Comparison of ENCODE assay signal across 8 mouse cellular contexts in genomic region chr4:106955729-106956712, GRCm38 (mm10). TPM values are rescaled to one million over a fixed set of nuclear protein-coding genes. Genes with fewer than 3 reads are reported as not detected.
A peak's percentile ranks its signal among the peaks of the same experiment; 100 is the strongest.
DNase-seq lines count a peak whose midpoint lies in the region; ATAC-seq and TF ChIP-seq lines count a peak whose summit lies in the region.

No protein-coding gene starts in this region.

- peaks cover 91% of the 10 kb centered on the region for H3K4me1 ChIP-seq in E14TG2a.4 (replicated peaks; ENCODE audit: low read depth, low read length)
- H3K4me1 ChIP-seq in forebrain, embryonic 11.5 days (replicated peaks; ENCODE audit: control insufficient read depth, insufficient read depth, low read length): peaks cover 40% of the 10 kb centered on the region
- peaks cover 17% of the 10 kb centered on the region for H3K4me1 ChIP-seq in hindbrain, embryonic 11.5 days (replicated peaks; ENCODE audit: control insufficient read depth, insufficient read depth, low read length)
- H3K4me1 ChIP-seq in midbrain, embryonic 14.5 days (ENCODE audit: control insufficient read depth, insufficient read depth, low read length): peaks cover 76% of the 10 kb centered on the region

- H3K9ac ChIP-seq in forebrain, embryonic 11.5 days (ENCODE audit: low read length): 0 out of 2 replicates have a peak overlapping the region, but pooled peaks have one; percentile 3
- no peak overlapping the region for H3K9ac ChIP-seq in hindbrain, embryonic 11.5 days (ENCODE audit: low read depth, low read length)
- H3K9ac ChIP-seq in midbrain, embryonic 14.5 days (replicated peaks; ENCODE audit: low read length): 0 out of 2 replicates have a peak overlapping the region, but pooled peaks have one; percentile 16

- H3K27ac ChIP-seq in forebrain, embryonic 11.5 days (ENCODE audit: low read depth, low read length): peak overlapping the region; percentile 46
- peak overlapping the region; percentile 31; the same call in 1 of the 2 replicates for H3K27ac ChIP-seq in hindbrain, embryonic 11.5 days (ENCODE audit: low read depth, low read length)
- H3K27ac ChIP-seq in midbrain, embryonic 14.5 days (replicated peaks; ENCODE audit: low read depth, low read length): peak overlapping the region; percentile 72

- H3K27me3 ChIP-seq in E14TG2a.4 (ENCODE audit: insufficient read depth, low read length): no peaks in the 10 kb centered on the region
- H3K27me3 ChIP-seq in forebrain, embryonic 11.5 days (ENCODE audit: control insufficient read depth, insufficient read depth, low read length): no peaks in the 10 kb centered on the region
- no peaks in the 10 kb centered on the region for H3K27me3 ChIP-seq in hindbrain, embryonic 11.5 days (ENCODE audit: control insufficient read depth, insufficient read depth, low read length)
- H3K27me3 ChIP-seq in midbrain, embryonic 14.5 days (ENCODE audit: control insufficient read depth, insufficient read depth, low read length): no peaks in the 10 kb centered on the region

- TF ChIP-seq CTCF in E14TG2a.4 (conservative IDR thresholded peaks at IDR 0.05; ENCODE audit: low read length): no peak

- 47% methylated on average over 19 of the region's 19 CpGs for WGBS in forebrain, embryonic 11.5 days
- 51% methylated on average over 19 of the region's 19 CpGs for WGBS in hindbrain, embryonic 11.5 days
- WGBS in midbrain, embryonic 14.5 days: 29% methylated on average over 19 of the region's 19 CpGs

- 0 out of 2 replicates have a peak, but pooled peaks have one; percentile 16 for ATAC-seq in forebrain, embryonic 11.5 days (replicated peaks; ENCODE audit: low FRiP score)
- ATAC-seq in hindbrain, embryonic 11.5 days (ENCODE audit: low FRiP score): peak; percentile 52; the same call in 1 of the 2 replicates
- peak; percentile 62 for ATAC-seq in midbrain, embryonic 14.5 days (ENCODE audit: low FRiP score, low TSS enrichment)

- no peaks in the 10 kb centered on the region for H3K9me3 ChIP-seq in E14TG2a.4 (ENCODE audit: low read length)
- H3K9me3 ChIP-seq in forebrain, embryonic 11.5 days (ENCODE audit: control insufficient read depth, low read length): no peaks in the 10 kb centered on the region
- H3K9me3 ChIP-seq in hindbrain, embryonic 11.5 days (ENCODE audit: control insufficient read depth, low read length): no peaks in the 10 kb centered on the region
- H3K9me3 ChIP-seq in midbrain, embryonic 14.5 days (ENCODE audit: control insufficient read depth, low read length): no peaks in the 10 kb centered on the region

- peak overlapping the region; percentile 46 for H3K4me3 ChIP-seq in E14TG2a.4 (replicated peaks; ENCODE audit: low read length)
- H3K4me3 ChIP-seq in forebrain, embryonic 11.5 days (ENCODE audit: low read depth, low read length): no peak overlapping the region
- H3K4me3 ChIP-seq in hindbrain, embryonic 11.5 days (ENCODE audit: low read depth, low read length): no peak overlapping the region
- no peak overlapping the region for H3K4me3 ChIP-seq in midbrain, embryonic 14.5 days (replicated peaks; ENCODE audit: low read depth, low read length)

- intact Hi-C loops in left cerebral cortex, postnatal 4 days (cut with DNase I): no loop called here

- peak; percentile 72 for DNase-seq in Muller cell, postnatal 12 days (ENCODE audit: inconsistent ontology term)
- no peak for DNase-seq in forebrain, embryonic 11.5 days (ENCODE audit: low spot score)
- DNase-seq in hindbrain, embryonic 11.5 days (ENCODE audit: low spot score): peak; percentile 47
- DNase-seq in left cerebral cortex, postnatal 4 days: peak; percentile 89
- peak; percentile 75 for DNase-seq in midbrain, embryonic 14.5 days
- DNase-seq in spleen, postnatal 14 days (ENCODE audit: low spot score in 2 of 2): no peak
- no peak for DNase-seq in urinary bladder, postnatal 25 days (ENCODE audit: low spot score)

- H3K4me2 ChIP-seq in forebrain, embryonic 11.5 days (ENCODE audit: low read depth, low read length, severe bottlenecking): no peak overlapping the region
- no peak overlapping the region for H3K4me2 ChIP-seq in hindbrain, embryonic 11.5 days (replicated peaks; ENCODE audit: low read depth, low read length)
- H3K4me2 ChIP-seq in midbrain, embryonic 14.5 days (ENCODE audit: low read length): peak overlapping the region; percentile 41

- H3K36me3 ChIP-seq in E14TG2a.4 (ENCODE audit: insufficient read depth, low read length): 0 out of 2 replicates have a peak, but pooled peaks cover 13% of the 10 kb centered on the region
- no peaks in the 10 kb centered on the region; the same call in 1 of the 2 replicates for H3K36me3 ChIP-seq in forebrain, embryonic 11.5 days (ENCODE audit: control insufficient read depth, insufficient read depth, low read length)
- H3K36me3 ChIP-seq in hindbrain, embryonic 11.5 days (ENCODE audit: control insufficient read depth, insufficient read depth, low read length): no peaks in the 10 kb centered on the region
- no peaks in the 10 kb centered on the region for H3K36me3 ChIP-seq in midbrain, embryonic 14.5 days (ENCODE audit: control insufficient read depth, insufficient read depth, low read length)

RNA-seq across cellular contexts. Expression of gene Ssbp3, which starts 45.5 kb away (rescaled TPM):
- polyA plus RNA-seq in forebrain, embryonic 11.5 days (2014; fragmentation: Nextera tagmentation; extraction: Ambion mirVana): 135 and 138 TPM in 2 replicates
- 141 and 159 TPM in 2 replicates for polyA plus RNA-seq in hindbrain, embryonic 11.5 days (2014; fragmentation: Nextera tagmentation; extraction: Ambion mirVana)
- 100 to 1,000 TPM; 146 to 149 TPM for total RNA-seq in left cerebral cortex, postnatal 4 days (2021)
- 147 and 187 TPM in 2 replicates for polyA plus RNA-seq in midbrain, embryonic 14.5 days (2014; fragmentation: Nextera tagmentation; extraction: Ambion mirVana)

Comparison
In these comparisons a context has a peak if more than half of its experiments do, and no peak if none do; other contexts are left out.
1. DNase-seq: peak in Muller cell, postnatal 12 days (single experiment), hindbrain, embryonic 11.5 days (single experiment), left cerebral cortex, postnatal 4 days (single experiment) and midbrain, embryonic 14.5 days (single experiment); none in forebrain, embryonic 11.5 days (single experiment), spleen, postnatal 14 days (0 of 2) and urinary bladder, postnatal 25 days (single experiment).
2. Peak in every context shown above with its lines, with median percentiles within 50 percentile points of each other: ATAC-seq and H3K27ac ChIP-seq.